Mouse (Mus musculus): ENCODE measurements around the gene Tmem51. TPM values are rescaled to one million over a fixed set of nuclear protein-coding genes. Genes with fewer than 3 reads are reported as not detected.

Tmem51 gene
- total RNA-seq, 2 experiments from 2014 or later, result 18.7 TPM

DNA sequence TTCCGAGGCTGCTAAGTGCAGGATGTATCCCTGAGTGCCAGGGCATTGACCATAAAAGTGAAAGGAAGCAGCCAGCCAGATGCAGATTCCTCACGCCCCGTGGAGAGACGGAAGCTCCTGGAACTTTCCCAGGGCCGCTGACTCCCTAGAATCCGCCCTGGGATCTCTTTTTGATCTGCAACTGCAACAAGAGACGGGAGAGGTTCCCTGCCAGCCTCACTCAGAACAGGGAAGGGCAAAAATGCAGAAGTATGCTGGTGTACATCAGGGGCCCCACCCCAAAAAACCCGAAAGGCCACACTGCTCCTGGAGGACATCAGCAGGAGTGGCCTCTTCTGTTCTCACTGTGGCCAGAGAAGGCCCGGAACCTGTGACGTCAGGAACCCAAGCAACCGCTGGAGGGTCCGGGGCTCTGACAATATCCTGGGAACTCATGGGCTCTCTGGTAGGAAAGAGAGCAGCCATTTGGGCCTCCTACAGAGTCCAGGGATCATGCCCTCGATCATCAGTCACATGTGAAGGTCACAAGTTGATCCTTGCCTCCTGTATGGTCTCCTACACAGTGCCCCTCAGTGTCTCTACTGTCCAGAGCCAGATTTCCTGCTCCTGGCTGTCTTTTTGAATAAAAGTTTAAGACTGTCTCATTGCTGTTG lies 2.3 kb downstream of the Tmem51 start:
- peak; percentile 70 for ATAC-seq (ENCODE audit: poor library complexity, severe bottlenecking)

DNA sequence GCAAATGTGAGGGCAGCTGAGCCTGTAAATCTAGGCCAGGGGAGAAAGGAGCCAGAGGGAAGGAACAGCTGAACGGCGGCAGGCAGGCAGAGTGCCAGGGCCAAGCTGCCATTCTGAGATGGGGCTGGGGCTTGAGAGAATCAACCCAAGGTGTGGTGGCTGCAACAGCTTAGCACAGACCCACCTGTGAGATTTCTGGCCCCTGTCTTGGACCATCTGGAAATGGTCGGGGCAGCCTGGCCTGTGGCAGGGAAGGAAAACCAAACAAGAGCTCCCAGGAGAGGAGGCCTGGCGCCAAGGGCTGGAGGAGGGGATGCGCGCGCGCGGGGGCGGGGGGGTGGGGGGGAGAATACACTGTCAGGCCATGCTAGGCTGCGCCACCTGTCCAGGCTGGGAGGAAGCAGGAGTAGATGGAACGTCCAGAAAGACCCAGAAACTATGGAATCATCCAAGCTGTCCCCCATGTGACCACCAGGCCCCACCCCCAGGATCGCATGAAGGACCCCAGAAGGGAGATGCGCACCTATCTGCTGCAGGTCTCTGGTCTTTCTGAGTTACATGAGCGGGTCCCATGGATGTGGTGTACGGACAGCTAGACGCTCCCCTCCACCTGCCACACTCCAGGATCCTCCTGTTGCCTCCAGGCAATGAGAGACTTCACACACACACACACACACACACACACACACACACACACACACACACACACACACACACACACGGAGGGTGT lies 3.0 kb downstream of the Tmem51 start:
- no peak for ATAC-seq (ENCODE audit: poor library complexity, severe bottlenecking)

GRCm38 (mm10) chr4:142080487-142080767 lies 3.7 kb downstream of the Tmem51 start:
- no peak for ATAC-seq (ENCODE audit: poor library complexity, severe bottlenecking)

DNA sequence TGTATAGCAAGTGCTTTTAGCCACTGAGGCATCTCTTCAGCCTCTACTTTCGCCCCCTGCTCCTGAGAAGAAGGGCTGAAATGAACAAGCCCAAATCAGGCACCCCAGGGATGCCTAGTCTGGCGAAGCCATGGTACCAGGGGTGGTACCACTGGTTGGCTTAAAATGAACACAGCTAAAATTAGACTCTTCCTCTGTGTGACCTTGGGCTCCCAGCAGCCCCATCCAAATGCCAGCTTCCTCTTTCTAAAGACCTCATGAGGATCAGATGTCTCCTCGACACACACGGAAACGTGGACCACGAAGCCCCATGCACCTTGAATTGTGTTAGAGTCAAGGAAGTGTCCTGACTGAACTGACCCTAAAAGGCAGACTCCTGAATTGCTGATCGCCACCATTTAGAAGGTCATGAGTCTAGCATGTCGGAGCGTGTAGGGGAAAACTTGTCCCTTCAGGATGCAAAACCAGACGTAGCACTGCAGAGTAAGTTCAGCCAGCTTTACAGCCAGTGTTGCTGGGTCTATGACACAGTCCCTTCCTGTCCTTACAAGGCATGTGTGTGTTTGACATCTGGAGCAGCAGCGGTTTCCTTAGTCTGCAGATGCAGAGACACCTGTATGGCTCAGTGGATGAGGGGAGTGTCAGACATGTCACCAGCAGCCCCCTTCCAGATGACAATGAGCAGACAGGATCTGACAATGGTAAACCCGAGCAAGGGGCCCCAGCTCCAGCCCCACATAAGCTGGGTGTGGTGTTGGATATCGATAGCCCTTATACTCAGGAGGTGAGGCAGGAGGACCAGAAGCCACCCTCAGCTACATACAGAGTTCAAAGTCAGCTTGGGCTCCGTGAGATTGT lies 4.2 kb downstream of the Tmem51 start:
- ATAC-seq (ENCODE audit: poor library complexity, severe bottlenecking), result peak; percentile 34

DNA sequence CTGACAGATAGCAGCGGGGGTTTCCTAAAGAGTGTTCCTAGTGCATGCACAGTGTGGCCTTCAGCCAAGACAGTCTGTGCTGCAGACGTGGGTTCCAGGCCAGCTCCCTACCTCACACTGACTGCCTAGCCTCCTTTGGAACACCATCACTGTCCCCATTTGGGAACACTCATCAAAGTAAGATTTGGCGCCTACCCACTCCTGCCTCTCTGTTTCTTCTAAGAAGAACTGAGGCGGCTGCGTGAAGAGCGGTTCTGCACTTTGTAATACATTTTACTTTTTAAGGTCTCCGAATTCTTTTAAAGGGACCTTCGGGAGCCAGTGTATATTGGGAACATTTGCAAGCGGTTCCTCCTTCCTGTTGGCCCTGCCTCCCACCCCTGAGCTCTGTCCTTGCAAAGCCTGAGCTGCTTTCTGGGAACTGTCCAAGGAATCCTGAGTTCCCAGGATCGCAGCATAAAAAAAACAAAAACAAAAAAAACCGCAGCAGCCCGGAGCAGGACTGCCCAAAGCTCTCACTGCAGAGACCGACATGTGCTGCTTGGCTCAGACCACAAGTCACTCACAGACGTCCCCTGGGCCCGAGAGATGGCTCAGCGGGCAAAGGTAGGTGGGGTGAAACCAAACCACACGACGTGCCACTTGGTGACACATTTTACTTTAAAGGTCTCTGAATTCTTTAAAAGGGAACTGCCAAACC lies 6.4 kb downstream of the Tmem51 start:
- ATAC-seq (ENCODE audit: poor library complexity, severe bottlenecking), result peak; percentile 38

DNA sequence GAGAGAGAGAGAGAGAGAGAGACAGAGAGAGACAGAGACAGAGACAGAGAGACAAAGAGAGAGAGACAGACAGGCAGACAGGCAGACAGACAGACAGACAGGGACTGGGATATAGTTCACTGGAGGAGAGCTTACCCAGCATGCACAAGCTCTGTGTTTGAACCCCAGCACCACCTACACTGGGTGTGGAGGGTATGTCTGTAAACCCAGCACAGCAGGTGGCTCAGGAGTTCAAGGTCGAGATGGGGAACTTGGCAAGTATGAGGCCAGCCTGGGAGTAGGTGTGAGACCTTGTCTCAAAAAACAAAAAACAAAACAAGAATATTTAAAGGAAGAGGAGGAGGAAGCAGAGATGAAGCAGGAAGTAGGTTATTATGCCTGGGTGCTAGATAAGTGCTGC lies 7.2 kb downstream of the Tmem51 start:
- ATAC-seq (ENCODE audit: poor library complexity, severe bottlenecking), result no peak

- no peak for ATAC-seq (ENCODE audit: poor library complexity, severe bottlenecking)
Measured at GRCm38 (mm10) chr4:142075931-142076330, 8.2 kb downstream of the Tmem51 start.

GRCm38 (mm10) chr4:142074060-142074732 lies 9.9 kb downstream of the Tmem51 start:
- ATAC-seq (ENCODE audit: poor library complexity, severe bottlenecking), result peak; percentile 70

GRCm38 (mm10) chr4:142071243-142071991 lies 12.7 kb downstream of the Tmem51 start:
- ATAC-seq (ENCODE audit: poor library complexity, severe bottlenecking), result no peak

- ATAC-seq (ENCODE audit: poor library complexity, severe bottlenecking), result peak; percentile 14
Measured at GRCm38 (mm10) chr4:142070840-142071239, 13.3 kb downstream of the Tmem51 start.

DNA sequence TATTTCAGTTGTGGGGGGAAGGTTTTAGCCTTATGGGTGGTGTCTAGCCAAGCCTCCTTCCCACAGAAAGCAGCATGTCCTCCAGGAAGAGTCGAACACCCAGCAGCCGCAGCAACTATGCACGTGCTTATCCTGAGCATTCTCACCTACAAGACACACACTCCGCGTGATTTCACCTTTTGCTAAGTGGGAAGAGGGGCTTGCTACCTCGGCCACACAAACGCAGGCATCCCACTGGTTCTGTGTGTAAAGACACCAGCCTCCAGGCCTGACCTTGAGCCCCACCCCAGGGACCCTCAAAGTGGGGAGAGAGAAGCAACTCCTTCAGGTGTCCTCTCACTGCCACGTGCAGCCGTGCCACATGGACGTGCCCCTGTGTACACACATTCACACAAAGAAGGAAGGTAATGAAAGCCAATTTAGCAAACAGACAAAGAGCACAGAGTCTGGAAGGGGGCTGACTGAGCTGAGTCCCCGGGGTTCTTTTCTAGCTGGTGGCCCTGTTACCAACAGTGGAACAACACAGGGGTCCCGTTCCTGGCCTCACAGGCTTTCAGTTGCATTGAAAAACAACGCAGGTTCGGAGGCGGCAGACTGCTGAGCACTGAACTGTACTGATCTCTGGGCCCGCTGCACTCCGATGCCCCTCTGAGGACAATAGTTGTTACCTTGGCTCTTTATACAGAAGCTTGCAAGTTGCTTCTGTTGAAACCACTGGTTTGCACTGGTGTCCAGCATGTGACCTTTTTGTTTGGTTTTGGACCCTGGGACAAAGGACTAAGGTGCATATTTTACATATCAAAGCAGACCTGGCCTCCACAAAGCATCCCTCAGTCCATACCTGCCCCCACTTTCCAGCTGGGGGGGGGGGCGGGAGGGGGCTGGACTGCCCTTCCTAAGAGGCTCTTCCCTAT lies 14.9 kb downstream of the Tmem51 start:
- no peak for ATAC-seq (ENCODE audit: poor library complexity, severe bottlenecking)

DNA sequence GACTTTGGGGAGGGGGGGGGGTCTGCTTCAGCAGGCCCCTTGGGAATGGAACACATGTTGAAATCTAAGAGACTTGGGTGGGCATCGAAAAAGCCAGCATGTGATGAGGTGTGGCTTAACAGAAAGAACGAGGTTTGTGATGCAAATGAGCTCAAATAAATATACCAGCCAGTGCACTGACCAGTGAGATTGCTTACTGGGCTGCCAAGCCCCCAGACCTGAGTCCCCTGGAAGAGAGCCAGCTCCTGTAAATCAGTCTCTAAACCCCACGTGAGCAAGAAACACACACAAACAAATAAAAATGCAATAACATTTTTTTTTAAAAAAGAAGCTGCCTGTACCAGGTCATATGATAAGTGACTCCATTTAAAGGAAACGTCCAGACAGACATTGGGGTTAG lies 17.5 kb downstream of the Tmem51 start:
- ATAC-seq (ENCODE audit: poor library complexity, severe bottlenecking), result no peak

GRCm38 (mm10) chr4:142065835-142066234 lies 18.3 kb downstream of the Tmem51 start:
- no peak for ATAC-seq (ENCODE audit: poor library complexity, severe bottlenecking)

DNA sequence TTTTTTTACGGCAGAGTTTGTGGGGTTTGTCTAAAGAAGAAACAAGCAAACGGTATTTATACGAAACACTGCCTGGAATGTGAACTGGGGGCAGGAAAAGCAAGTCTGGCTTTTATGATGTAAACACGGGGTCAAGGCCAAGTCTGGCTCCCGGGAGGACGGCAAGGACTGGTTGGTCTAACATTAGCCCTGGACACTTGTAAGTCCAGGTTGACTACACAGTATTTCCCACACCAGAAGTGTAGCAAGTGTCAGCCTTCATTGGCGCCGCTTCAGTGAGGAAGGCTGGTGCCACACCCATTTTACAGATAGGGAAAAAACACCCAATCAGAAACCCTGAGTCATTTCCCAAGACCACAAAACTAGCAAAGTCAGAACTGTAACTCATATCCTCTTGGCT lies 18.8 kb downstream of the Tmem51 start:
- ATAC-seq (ENCODE audit: poor library complexity, severe bottlenecking), result peak; percentile 36

DNA sequence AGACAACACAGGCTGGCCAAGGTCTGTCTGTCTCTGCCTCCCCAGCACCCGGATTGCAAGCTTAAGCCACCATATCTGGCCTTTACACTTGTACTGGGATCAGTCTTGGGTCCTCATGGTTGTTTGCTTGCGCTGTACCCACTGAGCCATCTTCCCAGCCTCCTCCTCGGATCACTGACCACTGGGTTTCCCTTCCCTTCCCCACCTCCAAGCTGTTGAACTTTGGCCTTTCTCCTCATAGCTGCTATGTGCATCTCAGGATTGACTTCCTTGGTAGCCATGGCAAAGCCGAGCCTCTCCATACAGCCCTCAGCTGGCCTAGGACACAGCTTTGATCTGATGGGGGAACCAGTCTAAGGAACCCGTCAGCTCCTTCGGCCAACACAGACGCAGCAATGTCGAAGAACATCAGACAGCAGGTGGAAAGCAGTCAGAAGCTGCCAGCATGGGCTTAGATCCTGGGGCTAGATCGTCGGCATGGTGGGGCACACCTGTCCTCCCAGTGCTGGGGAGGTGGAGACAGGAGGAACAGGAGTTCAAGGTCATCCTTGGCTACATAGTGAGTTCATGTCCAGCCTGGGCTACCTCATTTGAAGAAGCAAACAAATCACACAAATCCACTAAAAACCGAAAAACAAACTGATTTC lies 19.4 kb downstream of the Tmem51 start:
- ATAC-seq (ENCODE audit: poor library complexity, severe bottlenecking), result no peak

- peak; percentile 77 for ATAC-seq (ENCODE audit: poor library complexity, severe bottlenecking)
Measured at GRCm38 (mm10) chr4:142063057-142063534, 21.0 kb downstream of the Tmem51 start.

DNA sequence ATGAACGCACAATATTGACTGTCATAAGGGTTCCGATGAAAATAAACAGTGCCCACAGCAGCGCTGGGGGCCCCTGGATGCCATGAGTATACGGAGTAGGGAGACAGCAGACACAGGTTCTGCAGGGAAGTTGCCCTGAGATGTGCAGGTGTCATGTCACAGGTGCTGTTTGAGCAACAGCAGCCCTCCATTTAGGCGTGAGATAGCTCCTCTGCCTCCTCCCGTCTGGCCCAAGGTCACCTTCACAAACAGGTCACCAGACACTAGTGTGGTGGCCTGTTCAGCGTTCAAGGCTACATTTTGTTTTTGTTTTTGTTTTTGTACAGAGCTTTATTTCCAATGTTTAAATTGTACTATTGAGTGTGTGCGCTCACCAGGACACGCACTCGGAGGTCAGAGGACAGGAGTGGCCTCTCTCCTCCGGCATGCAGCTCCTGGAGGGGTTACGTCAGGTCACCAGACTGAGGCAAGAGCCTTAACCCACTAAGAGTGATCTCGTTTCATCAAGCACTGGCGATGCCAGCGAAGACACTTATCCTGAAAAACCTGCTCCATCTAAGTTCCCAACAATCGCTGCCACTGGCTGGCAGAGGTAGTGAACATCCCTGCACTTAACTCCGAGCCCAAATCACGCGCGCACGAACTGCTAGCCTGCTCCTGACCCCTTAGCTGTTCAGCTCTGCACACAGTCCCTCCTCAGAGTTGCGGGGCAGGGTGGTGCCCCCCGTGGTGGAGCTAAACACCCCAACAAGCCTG lies 22.4 kb downstream of the Tmem51 start:
- no peak for ATAC-seq (ENCODE audit: poor library complexity, severe bottlenecking)

All from megakaryocyte, adult 5-6 weeks (primary cell).